Mouse (Mus musculus) megakaryocyte-erythroid progenitor cell, adult 5 weeks (primary cell): ENCODE data around the gene Sh3gl3. TPM values are rescaled to one million over a fixed set of nuclear protein-coding genes. Genes with fewer than 3 reads are reported as not detected.

Experiments
- polyA plus RNA-seq: library from polyadenylated mRNA; stranded (reverse); fragments of >175 nt; gene quantifications from 2 replicates; pipeline ENCODE4 v1.2.3, GENCODE M21; 2012

Gene Sh3gl3
- not detected in 2 replicates for polyA plus RNA-seq

GRCm38 (mm10) chr7:82173540-82173939, at the start of gene Sh3gl3:
Gene Sh3gl3 (plus strand): TSS chr7:82173840.

GRCm38 (mm10) chr7:82335211-82336121, 161.8 kb downstream of the Sh3gl3 start, which contains the start of gene Adamtsl3:
Gene Adamtsl3 (plus strand): TSS chr7:82335694.

Other genes with a start within 250 kb of the Sh3gl3 start
- 0.43 and 1.1 TPM in 2 replicates for gene Hdgfl3, start 239.4 kb upstream of the Sh3gl3 start, polyA plus RNA-seq
- not detected in 2 replicates for gene Bnc1, start 181.5 kb upstream of the Sh3gl3 start, polyA plus RNA-seq
- gene Adamtsl3, start 161.9 kb downstream of the Sh3gl3 start, polyA plus RNA-seq, result 0.02 TPM in 1 of 2 replicates, not detected in the other